Mouse (Mus musculus): Measurements from ENCODE around the gene Unc5a. TPM values are rescaled to one million over a fixed set of nuclear protein-coding genes. Genes with fewer than 3 reads are reported as not detected.

The Unc5a gene
- polyA plus RNA-seq (2014; fragmentation: Nextera tagmentation; extraction: Ambion mirVana), result 1.5 and 1.9 TPM in 2 replicates

- 2% methylated on average over 57 of the region's 91 CpGs for WGBS
- no peaks in the 10 kb centered on the region for H3K9me3 ChIP-seq (ENCODE audit: control insufficient read depth, low read length)
Measured at GRCm38 (mm10) chr13:54948531-54949493, at the start of gene Unc5a. Gene Unc5a, plus strand, starts transcription at chr13:54949411.

GRCm38 (mm10) chr13:54912053-54912452, 37.2 kb upstream of the Unc5a start:
- H3K4me3 ChIP-seq (ENCODE audit: low read depth, low read length), result no peak overlapping the region
- H3K27ac ChIP-seq (ENCODE audit: low read depth, low read length), result no peak overlapping the region
- no peak for ATAC-seq (replicated peaks; ENCODE audit: low FRiP score)
- H3K36me3 ChIP-seq (ENCODE audit: control insufficient read depth, insufficient read depth, low read length), result no peaks in the 10 kb centered on the region
- H3K9me3 ChIP-seq (ENCODE audit: control insufficient read depth, low read length), result no peaks in the 10 kb centered on the region
- H3K4me2 ChIP-seq, result no peak overlapping the region
- peaks cover 22% of the 10 kb centered on the region for H3K27me3 ChIP-seq (replicated peaks; ENCODE audit: control insufficient read depth, insufficient read depth, low read length)
- H3K9ac ChIP-seq (ENCODE audit: low read depth, low read length), result no peak overlapping the region
- H3K4me1 ChIP-seq (replicated peaks; ENCODE audit: control insufficient read depth, insufficient read depth, low read length), result no peaks in the 10 kb centered on the region
- 6% methylated on average over 17 of the region's 17 CpGs for WGBS
- DNase-seq (ENCODE audit: low spot score), result no peak

More at GRCm38 (mm10) chr13:54948531-54949493, at the start of gene Unc5a:
- H3K36me3 ChIP-seq (ENCODE audit: control insufficient read depth, insufficient read depth, low read length), result no peaks in the 10 kb centered on the region
- DNase-seq (ENCODE audit: low spot score) (peak; percentile 51), ATAC-seq (replicated peaks; ENCODE audit: low FRiP score) (peak; percentile 43; the same call in 1 of the 2 replicates)
- H3K4me2 ChIP-seq, result peak within 1 kb of the TSS; percentile 86
- peak within 1 kb of the TSS; percentile 59 for H3K4me3 ChIP-seq (ENCODE audit: low read depth, low read length)
- peaks cover 88% of the 10 kb centered on the region for H3K27me3 ChIP-seq (replicated peaks; ENCODE audit: control insufficient read depth, insufficient read depth, low read length)
- no peak within 1 kb of the TSS for H3K27ac ChIP-seq (ENCODE audit: low read depth, low read length)
- peaks cover 3% of the 10 kb centered on the region for H3K4me1 ChIP-seq (replicated peaks; ENCODE audit: control insufficient read depth, insufficient read depth, low read length)
- no peak within 1 kb of the TSS for H3K9ac ChIP-seq (ENCODE audit: low read depth, low read length)

DNA sequence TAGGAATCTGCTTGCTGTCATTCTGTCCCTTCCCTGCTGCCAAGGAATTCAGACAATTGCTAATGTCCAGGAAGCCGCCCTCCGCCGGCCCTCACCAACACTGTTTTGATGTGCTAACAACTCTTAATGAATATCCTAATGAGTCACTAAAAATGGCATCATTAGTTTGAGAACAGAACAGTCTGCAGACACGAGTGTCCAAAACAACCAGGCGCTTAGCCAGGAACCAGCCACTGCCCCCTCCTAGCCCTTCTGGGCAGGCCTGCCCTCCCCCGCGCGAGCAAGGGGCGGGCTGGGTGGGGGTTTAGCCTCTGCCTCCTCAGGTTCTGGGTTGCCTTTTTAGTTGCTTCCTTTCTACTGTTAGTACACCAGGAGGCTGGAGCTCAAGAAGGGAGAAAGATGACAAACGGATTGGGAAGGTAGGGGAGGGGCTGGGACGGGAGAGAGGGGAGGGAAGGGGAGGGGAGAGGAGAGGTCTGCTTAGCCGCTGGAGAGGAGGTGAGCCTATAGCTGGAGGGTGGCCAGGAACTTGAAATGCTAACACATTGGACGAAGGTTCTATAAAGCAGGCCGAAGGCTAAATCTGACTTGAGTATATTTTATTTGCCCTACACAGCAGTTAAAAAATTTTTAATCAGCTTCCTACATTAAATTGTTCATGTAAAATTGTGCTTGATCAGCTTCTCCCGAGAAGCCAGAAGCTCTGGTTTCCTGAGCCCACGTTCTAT, 36.2 kb upstream of the Unc5a start:
- Histone ChIP-seq H3K9ac (ENCODE audit: low read depth, low read length) (no peak overlapping the region), H3K27ac (ENCODE audit: low read depth, low read length) (no peak overlapping the region), H3K4me1 (replicated peaks; ENCODE audit: control insufficient read depth, insufficient read depth, low read length) (no peaks in the 10 kb centered on the region), H3K4me3 (ENCODE audit: low read depth, low read length) (no peak overlapping the region), H3K9me3 (ENCODE audit: control insufficient read depth, low read length) (no peaks in the 10 kb centered on the region), H3K4me2 (no peak overlapping the region), H3K27me3 (replicated peaks; ENCODE audit: control insufficient read depth, insufficient read depth, low read length) (peaks cover 22% of the 10 kb centered on the region), H3K36me3 (ENCODE audit: control insufficient read depth, insufficient read depth, low read length) (no peaks in the 10 kb centered on the region)
- WGBS, result 20% methylated on average over 16 of the region's 16 CpGs
- DNase-seq (ENCODE audit: low spot score), result no peak
- no peak for ATAC-seq (replicated peaks; ENCODE audit: low FRiP score)

DNA sequence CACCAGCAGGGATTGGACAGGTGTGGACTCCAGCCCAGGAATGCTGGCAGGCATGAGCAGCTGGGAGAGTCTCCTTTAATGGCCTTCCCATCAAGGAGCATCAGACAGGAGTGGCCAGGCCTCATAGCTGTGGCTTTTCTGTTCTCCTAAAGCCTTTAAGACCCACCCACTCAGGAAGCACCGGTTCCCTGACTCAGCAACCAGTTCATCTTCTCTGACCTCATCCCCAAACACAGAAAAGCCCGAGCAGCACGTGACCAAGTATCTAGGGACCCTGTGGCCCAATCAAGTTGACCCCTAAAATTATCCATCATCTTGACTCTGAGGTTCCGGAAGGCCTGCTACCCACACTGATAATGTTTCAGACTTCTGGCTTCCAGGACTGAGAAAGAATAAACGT, 32.6 kb upstream of the Unc5a start:
- no peak overlapping the region for H3K4me3 ChIP-seq (ENCODE audit: low read depth, low read length)
- 42% methylated on average over 5 of the region's 5 CpGs for WGBS

GRCm38 (mm10) chr13:54918910-54919309, 30.3 kb upstream of the Unc5a start:
- DNase-seq (ENCODE audit: low spot score) (no peak), ATAC-seq (replicated peaks; ENCODE audit: low FRiP score) (no peak)
- no peak overlapping the region for H3K4me3 ChIP-seq (ENCODE audit: low read depth, low read length)
- H3K4me2 ChIP-seq, result no peak overlapping the region
- no peaks in the 10 kb centered on the region for H3K36me3 ChIP-seq (ENCODE audit: control insufficient read depth, insufficient read depth, low read length)
- H3K4me1 ChIP-seq (replicated peaks; ENCODE audit: control insufficient read depth, insufficient read depth, low read length), result no peaks in the 10 kb centered on the region
- no peak overlapping the region for H3K27ac ChIP-seq (ENCODE audit: low read depth, low read length)
- no peak overlapping the region for H3K9ac ChIP-seq (ENCODE audit: low read depth, low read length)
- 39% methylated on average over 8 of the region's 8 CpGs for WGBS
- H3K27me3 ChIP-seq (replicated peaks; ENCODE audit: control insufficient read depth, insufficient read depth, low read length), result no peaks in the 10 kb centered on the region; the same call in 1 of the 2 replicates
- H3K9me3 ChIP-seq (ENCODE audit: control insufficient read depth, low read length), result no peaks in the 10 kb centered on the region

More for the DNA sequence above, 32.6 kb upstream of the Unc5a start:
- no peaks in the 10 kb centered on the region for H3K4me1 ChIP-seq (replicated peaks; ENCODE audit: control insufficient read depth, insufficient read depth, low read length)
- no peaks in the 10 kb centered on the region for H3K36me3 ChIP-seq (ENCODE audit: control insufficient read depth, insufficient read depth, low read length)
- no peak overlapping the region for H3K27ac ChIP-seq (ENCODE audit: low read depth, low read length)
- H3K9me3 ChIP-seq (ENCODE audit: control insufficient read depth, low read length), result no peaks in the 10 kb centered on the region
- ATAC-seq (replicated peaks; ENCODE audit: low FRiP score) (no peak), DNase-seq (ENCODE audit: low spot score) (no peak)
- peaks cover 17% of the 10 kb centered on the region for H3K27me3 ChIP-seq (replicated peaks; ENCODE audit: control insufficient read depth, insufficient read depth, low read length)
- no peak overlapping the region for H3K4me2 ChIP-seq
- H3K9ac ChIP-seq (ENCODE audit: low read depth, low read length), result no peak overlapping the region

- WGBS, result 46% methylated on average over 5 of the region's 5 CpGs
- H3K9me3 ChIP-seq (ENCODE audit: control insufficient read depth, low read length), result no peaks in the 10 kb centered on the region
- DNase-seq (ENCODE audit: low spot score), result no peak
Measured at GRCm38 (mm10) chr13:54919666-54920065, 29.5 kb upstream of the Unc5a start.

DNA sequence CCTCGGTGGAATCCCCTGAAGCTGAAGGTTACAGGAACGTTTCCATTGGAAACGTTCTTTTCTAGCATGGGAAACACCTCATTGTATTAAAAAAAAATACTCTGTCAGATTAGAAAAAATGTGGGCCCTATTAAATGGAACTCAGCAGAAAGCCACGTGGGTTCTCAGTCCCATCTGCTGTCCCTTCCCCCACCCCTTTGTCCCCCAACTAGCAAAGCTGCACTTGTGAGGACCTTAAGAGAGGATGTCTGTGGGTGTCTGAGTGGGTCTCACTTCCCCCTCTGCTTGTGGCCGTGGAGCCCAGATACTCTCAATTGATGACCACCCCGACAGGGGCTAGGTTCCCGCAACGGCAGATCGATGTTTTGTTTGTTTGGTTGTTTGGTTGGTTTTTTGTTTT, 27.5 kb upstream of the Unc5a start:
- WGBS, result 67% methylated on average over 9 of the region's 9 CpGs
- Histone ChIP-seq H3K9ac (ENCODE audit: low read depth, low read length) (no peak overlapping the region), H3K4me3 (ENCODE audit: low read depth, low read length) (no peak overlapping the region), H3K4me1 (replicated peaks; ENCODE audit: control insufficient read depth, insufficient read depth, low read length) (no peaks in the 10 kb centered on the region), H3K27ac (ENCODE audit: low read depth, low read length) (no peak overlapping the region), H3K9me3 (ENCODE audit: control insufficient read depth, low read length) (no peaks in the 10 kb centered on the region), H3K36me3 (ENCODE audit: control insufficient read depth, insufficient read depth, low read length) (no peaks in the 10 kb centered on the region), H3K27me3 (replicated peaks; ENCODE audit: control insufficient read depth, insufficient read depth, low read length) (no peaks in the 10 kb centered on the region; the same call in 1 of the 2 replicates), H3K4me2 (no peak overlapping the region)
- DNase-seq (ENCODE audit: low spot score) (no peak), ATAC-seq (replicated peaks; ENCODE audit: low FRiP score) (no peak)

More at GRCm38 (mm10) chr13:54919666-54920065, 29.5 kb upstream of the Unc5a start:
- no peak overlapping the region for H3K4me2 ChIP-seq
- H3K4me3 ChIP-seq (ENCODE audit: low read depth, low read length), result no peak overlapping the region
- no peaks in the 10 kb centered on the region; the same call in 1 of the 2 replicates for H3K27me3 ChIP-seq (replicated peaks; ENCODE audit: control insufficient read depth, insufficient read depth, low read length)
- ATAC-seq (replicated peaks; ENCODE audit: low FRiP score), result no peak
- no peak overlapping the region for H3K27ac ChIP-seq (ENCODE audit: low read depth, low read length)
- no peaks in the 10 kb centered on the region for H3K4me1 ChIP-seq (replicated peaks; ENCODE audit: control insufficient read depth, insufficient read depth, low read length)
- no peak overlapping the region for H3K9ac ChIP-seq (ENCODE audit: low read depth, low read length)
- no peaks in the 10 kb centered on the region for H3K36me3 ChIP-seq (ENCODE audit: control insufficient read depth, insufficient read depth, low read length)

DNA sequence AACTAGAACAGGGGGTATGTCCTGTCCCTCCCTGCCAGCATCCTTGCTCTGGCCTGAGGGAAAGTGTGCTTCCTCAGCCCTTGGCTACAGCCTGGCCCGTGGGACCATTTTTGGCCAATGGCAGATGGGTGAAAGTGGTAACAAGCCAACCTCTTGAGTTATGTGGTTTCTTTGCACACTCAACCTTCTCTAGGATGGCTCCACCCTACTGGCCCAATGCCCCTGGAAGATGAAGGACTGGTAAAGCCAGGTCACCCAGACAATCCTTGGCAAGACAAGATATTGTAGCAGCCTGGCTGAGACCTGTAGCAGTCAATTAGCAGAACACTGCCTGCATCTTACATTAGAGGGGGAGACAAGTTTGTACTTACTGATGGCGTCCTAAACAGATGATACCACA, 25.5 kb upstream of the Unc5a start:
- H3K9me3 ChIP-seq (ENCODE audit: control insufficient read depth, low read length), result no peaks in the 10 kb centered on the region
- H3K27me3 ChIP-seq (replicated peaks; ENCODE audit: control insufficient read depth, insufficient read depth, low read length), result no peaks in the 10 kb centered on the region; the same call in 1 of the 2 replicates
- no peak overlapping the region for H3K27ac ChIP-seq (ENCODE audit: low read depth, low read length)
- no peaks in the 10 kb centered on the region for H3K36me3 ChIP-seq (ENCODE audit: control insufficient read depth, insufficient read depth, low read length)
- ATAC-seq (replicated peaks; ENCODE audit: low FRiP score), result no peak
- H3K4me1 ChIP-seq (replicated peaks; ENCODE audit: control insufficient read depth, insufficient read depth, low read length), result no peaks in the 10 kb centered on the region
- no peak overlapping the region for H3K4me2 ChIP-seq
- no peak overlapping the region for H3K9ac ChIP-seq (ENCODE audit: low read depth, low read length)
- no peak for DNase-seq (ENCODE audit: low spot score)
- no peak overlapping the region for H3K4me3 ChIP-seq (ENCODE audit: low read depth, low read length)
- WGBS, result 77% methylated on average over 2 of the region's 2 CpGs
